Mouse (Mus musculus) forebrain, embryonic 10.5 days (tissue): Measurements from ENCODE around the gene Tbc1d22b. TPM values are rescaled to one million over a fixed set of nuclear protein-coding genes. Genes with fewer than 3 reads are reported as not detected.
A peak's percentile ranks its signal among the peaks of the same experiment; 100 is the strongest.

Source experiments
- DNase-seq: peaks from one replicate; pipeline ENCODE4 v3.0.0-alpha.2; 2017; ENCODE audit warnings: low spot score; ENCODE audit errors: extremely low spot score
- H3K27ac ChIP-seq: fragments of 300-500 bp; sonication (generic); 2 replicates; pipeline ENCODE4 v1.5.1; 2016; ENCODE audit warnings: mild to moderate bottlenecking
- H3K27me3 ChIP-seq: fragments of 300-500 bp; sonication (generic); 2 replicates; pipeline ENCODE4 v1.6.1; 2016; ENCODE audit warnings: mild to moderate bottlenecking; ENCODE audit not compliant: poor library complexity, severe bottlenecking
- H3K36me3 ChIP-seq: fragments of 300-500 bp; sonication (generic); replicated peaks from 2 replicates; pipeline ENCODE4 v1.6.1; 2016; ENCODE audit warnings: mild to moderate bottlenecking, moderate library complexity
- H3K4me1 ChIP-seq: fragments of 300-500 bp; sonication (generic); 2 replicates; pipeline ENCODE4 v1.6.1; 2016
- H3K4me3 ChIP-seq: fragments of 300-500 bp; sonication (generic); 2 replicates; pipeline ENCODE4 v1.5.1; 2016; ENCODE audit warnings: mild to moderate bottlenecking, moderate library complexity
- H3K9me3 ChIP-seq: fragments of 300-500 bp; sonication (generic); 2 replicates; pipeline ENCODE4 v1.6.1; 2016; ENCODE audit warnings: mild to moderate bottlenecking, moderate library complexity
- WGBS: fragments of 180-500 bp; shearing (Covaris S2); methylation state at CpG from one replicate; pipeline ENCODE4 v1.1.7; 2016; 5-methylcytosine and 5-hydroxymethylcytosine counted together
- polyA plus RNA-seq: library from polyadenylated mRNA; unstranded; fragments of >200 nt; fragmentation: Nextera tagmentation; extraction: Ambion mirVana; gene quantifications from 2 replicates; pipeline ENCODE4 v1.2.1, GENCODE M21; 2016

Gene Tbc1d22b
- polyA plus RNA-seq, 1 experiment from 2014 or later, result 18.3 TPM

GRCm38 (mm10) chr17:29548494-29548893 lies 1.1 kb upstream of the Tbc1d22b start:
- Histone ChIP-seq H3K27ac (no peak overlapping the region), H3K4me3 (no peak overlapping the region), H3K36me3 (no peaks in the 10 kb centered on the region), H3K27me3 (no peaks in the 10 kb centered on the region), H3K4me1 (peaks cover 25% of the 10 kb centered on the region), H3K9me3 (no peaks in the 10 kb centered on the region)
- DNase-seq, result no peak
- WGBS, result 72% methylated on average over 3 of the region's 3 CpGs

GRCm38 (mm10) chr17:29548994-29549393 lies 591 bp upstream of the Tbc1d22b start:
- Histone ChIP-seq H3K4me3 (peak overlapping the region; percentile 99; the same call in 1 of the 2 replicates), H3K4me1 (peaks cover 25% of the 10 kb centered on the region), H3K27me3 (no peaks in the 10 kb centered on the region), H3K9me3 (no peaks in the 10 kb centered on the region), H3K27ac (peak overlapping the region; percentile 95; the same call in 1 of the 2 replicates), H3K36me3 (no peaks in the 10 kb centered on the region)
- no peak for DNase-seq
- WGBS, result 57% methylated on average over 8 of the region's 8 CpGs

GRCm38 (mm10) chr17:29551019-29551418 lies 1.4 kb downstream of the Tbc1d22b start:
- H3K27ac ChIP-seq, result no peak overlapping the region
- H3K27me3 ChIP-seq, result no peaks in the 10 kb centered on the region
- no peak for DNase-seq
- peaks cover 25% of the 10 kb centered on the region for H3K4me1 ChIP-seq
- WGBS, result 65% methylated on average over 6 of the region's 6 CpGs
- no peaks in the 10 kb centered on the region for H3K9me3 ChIP-seq
- H3K36me3 ChIP-seq, result peaks cover 3% of the 10 kb centered on the region
- peak overlapping the region; percentile 99 for H3K4me3 ChIP-seq

DNA sequence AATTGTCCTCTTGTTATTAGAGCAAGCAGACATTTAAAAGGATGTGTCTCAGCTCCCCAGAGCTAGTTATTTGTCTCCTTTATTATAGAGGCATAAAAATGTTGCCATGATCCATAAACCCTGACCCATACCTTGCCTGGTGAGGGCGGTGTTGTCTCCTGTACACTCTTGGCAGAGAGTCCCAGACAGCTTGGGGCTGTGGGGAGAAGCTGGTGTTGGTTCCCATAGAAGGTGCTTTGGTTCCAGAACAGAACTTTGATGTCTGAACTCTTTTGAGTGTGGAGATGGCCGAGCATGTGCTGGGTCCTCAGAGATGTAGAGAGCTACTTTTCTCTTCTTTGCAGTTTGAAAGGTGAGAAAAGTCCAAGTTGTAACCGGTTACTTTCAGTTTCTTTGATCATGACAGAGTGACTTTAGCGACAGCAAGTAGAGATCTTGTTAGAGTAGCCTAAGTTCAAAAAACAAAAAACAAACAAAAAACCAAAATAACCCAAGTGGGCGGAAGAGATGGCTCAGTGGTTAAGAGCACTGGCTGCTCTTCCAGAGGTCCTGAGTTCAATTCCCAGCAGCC lies 2.7 kb downstream of the Tbc1d22b start, which contains the start of gene Tmem217:
Gene Tmem217, minus strand, starts transcription at position 224 of the 571 bp plus-strand sequence.
- H3K27ac ChIP-seq, result no peak within 1 kb of the TSS
- DNase-seq, result no peak
- H3K4me3 ChIP-seq, result no peak within 1 kb of the TSS
- peaks cover 25% of the 10 kb centered on the region for H3K4me1 ChIP-seq
- H3K36me3 ChIP-seq, result peaks cover 11% of the 10 kb centered on the region
- no peaks in the 10 kb centered on the region for H3K9me3 ChIP-seq
- H3K27me3 ChIP-seq, result no peaks in the 10 kb centered on the region
- WGBS, result 93% methylated on average over 5 of the region's 5 CpGs

GRCm38 (mm10) chr17:29554176-29554575 lies 4.6 kb downstream of the Tbc1d22b start:
- peaks cover 17% of the 10 kb centered on the region for H3K36me3 ChIP-seq
- no peak overlapping the region for H3K27ac ChIP-seq
- DNase-seq, result no peak
- no peak overlapping the region for H3K4me3 ChIP-seq
- H3K4me1 ChIP-seq, result peaks cover 23% of the 10 kb centered on the region
- no peaks in the 10 kb centered on the region for H3K9me3 ChIP-seq
- no peaks in the 10 kb centered on the region for H3K27me3 ChIP-seq

DNA sequence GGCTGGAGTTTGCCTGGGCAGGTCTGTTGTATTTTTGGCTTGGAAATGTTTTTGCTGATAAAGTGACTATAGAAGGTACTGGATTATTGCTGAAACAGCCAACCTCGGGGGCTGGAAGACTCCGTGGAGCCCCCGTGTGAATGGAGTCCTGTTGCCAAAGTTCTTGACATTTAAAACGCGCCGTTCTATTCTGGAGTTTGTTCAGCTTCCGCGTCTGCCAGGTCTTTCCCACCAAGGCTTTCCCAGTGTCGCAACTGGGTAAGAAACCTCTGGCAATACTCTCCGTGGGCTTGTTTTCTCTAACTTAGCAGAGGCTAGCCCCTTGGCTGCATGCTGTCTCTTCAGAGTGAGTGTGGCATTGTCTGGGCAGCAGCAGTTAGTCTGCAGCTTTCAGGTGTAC lies 6.9 kb downstream of the Tbc1d22b start:
- peaks cover 2% of the 10 kb centered on the region; the same call in 1 of the 2 replicates for H3K4me1 ChIP-seq
- 97% methylated on average over 10 of the region's 10 CpGs for WGBS

GRCm38 (mm10) chr17:29556893-29557292 lies 7.3 kb downstream of the Tbc1d22b start:
- H3K9me3 ChIP-seq, result peaks cover 6% of the 10 kb centered on the region; the same call in 1 of the 2 replicates
- H3K27ac ChIP-seq, result no peak overlapping the region
- DNase-seq, result no peak
- no peak overlapping the region for H3K4me3 ChIP-seq
- peaks cover 28% of the 10 kb centered on the region for H3K36me3 ChIP-seq
- H3K27me3 ChIP-seq, result no peaks in the 10 kb centered on the region
- H3K4me1 ChIP-seq, result no peaks in the 10 kb centered on the region
- 90% methylated on average over 7 of the region's 7 CpGs for WGBS

More for the DNA sequence above, 6.9 kb downstream of the Tbc1d22b start:
- DNase-seq, result no peak
- no peak overlapping the region for H3K4me3 ChIP-seq
- peaks cover 6% of the 10 kb centered on the region; the same call in 1 of the 2 replicates for H3K9me3 ChIP-seq
- H3K36me3 ChIP-seq, result peaks cover 28% of the 10 kb centered on the region
- no peaks in the 10 kb centered on the region for H3K27me3 ChIP-seq
- H3K27ac ChIP-seq, result no peak overlapping the region

DNA sequence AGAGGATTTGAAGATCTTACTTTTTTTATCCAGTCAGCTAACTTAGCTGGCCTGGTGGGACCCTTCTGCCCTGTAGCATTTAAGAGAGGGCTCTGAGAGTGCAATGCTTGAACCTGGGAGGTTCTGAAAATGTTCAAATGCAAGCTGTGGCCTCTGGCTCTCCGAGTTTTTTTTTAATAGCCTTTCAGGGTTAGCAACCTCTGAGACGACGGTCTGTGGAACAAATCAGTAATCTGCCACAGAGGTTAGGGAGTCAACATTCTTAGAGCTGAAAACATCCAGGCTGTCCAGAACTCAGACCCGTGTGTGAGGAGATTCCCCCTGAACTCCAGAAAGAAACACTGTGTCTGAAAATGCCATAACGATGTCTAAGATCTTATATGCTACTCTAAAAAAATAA lies 8.9 kb downstream of the Tbc1d22b start:
- WGBS, result 80% methylated on average over 5 of the region's 5 CpGs
- H3K27ac ChIP-seq, result no peak overlapping the region
- peaks cover 28% of the 10 kb centered on the region for H3K36me3 ChIP-seq
- no peak overlapping the region for H3K4me3 ChIP-seq
- no peaks in the 10 kb centered on the region for H3K4me1 ChIP-seq
- no peak for DNase-seq
- no peaks in the 10 kb centered on the region for H3K27me3 ChIP-seq
- H3K9me3 ChIP-seq, result peaks cover 6% of the 10 kb centered on the region; the same call in 1 of the 2 replicates

- no peak for DNase-seq
- H3K36me3 ChIP-seq, result peaks cover 55% of the 10 kb centered on the region
- H3K27ac ChIP-seq, result no peak overlapping the region
- WGBS, result 97% methylated on average over 5 of the region's 5 CpGs
- no peaks in the 10 kb centered on the region for H3K4me1 ChIP-seq
- H3K4me3 ChIP-seq, result no peak overlapping the region
- H3K27me3 ChIP-seq, result no peaks in the 10 kb centered on the region
- no peaks in the 10 kb centered on the region for H3K9me3 ChIP-seq
Observed at GRCm38 (mm10) chr17:29565521-29565920, 15.9 kb downstream of the Tbc1d22b start.

- no peak for DNase-seq
- Histone ChIP-seq H3K9me3 (no peaks in the 10 kb centered on the region), H3K27ac (no peak overlapping the region), H3K27me3 (no peaks in the 10 kb centered on the region), H3K36me3 (peaks cover 85% of the 10 kb centered on the region), H3K4me3 (no peak overlapping the region), H3K4me1 (no peaks in the 10 kb centered on the region)
- 93% methylated on average over 15 of the region's 15 CpGs for WGBS
Observed at GRCm38 (mm10) chr17:29568435-29568834, 18.9 kb downstream of the Tbc1d22b start.

DNA sequence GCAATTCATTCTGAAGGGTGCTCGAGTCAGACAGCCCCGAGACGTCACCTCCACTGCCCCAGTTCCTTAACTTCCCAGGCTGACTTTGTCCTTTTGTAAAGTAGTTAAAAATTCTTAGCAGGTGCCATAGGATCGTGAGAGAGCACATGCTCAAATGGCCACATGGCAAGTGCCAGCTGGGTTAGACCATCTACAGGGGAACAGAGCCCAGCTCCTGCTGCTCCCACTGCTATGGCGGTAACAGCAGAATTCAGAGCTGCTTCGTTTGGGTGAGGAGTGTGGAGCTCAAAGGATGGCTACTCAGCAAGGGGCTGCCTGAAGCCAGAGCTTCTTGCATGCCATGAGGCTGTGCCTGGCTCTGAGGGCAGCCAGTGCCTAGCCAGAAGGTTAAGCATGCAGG lies 20.2 kb downstream of the Tbc1d22b start:
- Histone ChIP-seq H3K27ac (no peak overlapping the region), H3K27me3 (no peaks in the 10 kb centered on the region), H3K4me1 (no peaks in the 10 kb centered on the region), H3K36me3 (peaks cover 91% of the 10 kb centered on the region), H3K4me3 (no peak overlapping the region), H3K9me3 (no peaks in the 10 kb centered on the region)
- 84% methylated on average over 6 of the region's 6 CpGs for WGBS
- DNase-seq, result no peak

DNA sequence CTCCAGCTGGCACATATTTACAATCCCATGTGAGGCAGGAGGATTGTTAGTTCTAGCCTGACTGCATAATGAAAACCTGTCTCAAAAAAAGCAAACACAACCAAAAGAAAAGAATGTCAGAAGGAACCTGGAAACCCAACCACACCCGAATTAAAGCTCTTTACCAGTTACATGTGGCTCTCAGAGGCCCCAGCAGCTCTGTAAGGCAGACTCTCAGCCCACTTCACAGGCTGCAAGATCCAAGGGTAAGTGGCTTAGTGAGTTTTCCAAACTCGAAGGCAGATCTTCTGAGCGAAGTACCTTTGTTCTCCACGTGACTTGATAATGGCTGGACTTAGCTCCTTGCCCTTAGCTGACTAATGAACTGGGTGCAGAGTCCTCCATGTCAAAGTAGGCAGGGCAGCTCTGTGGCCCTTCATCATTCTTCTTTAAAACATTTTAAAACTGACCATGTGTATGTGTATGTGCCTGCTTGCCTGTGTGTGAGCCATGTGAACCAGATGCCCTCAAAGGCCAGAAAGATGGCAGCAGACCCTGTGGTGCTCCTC lies 30.1 kb downstream of the Tbc1d22b start:
- Histone ChIP-seq H3K4me1 (peaks cover 7% of the 10 kb centered on the region; the same call in 1 of the 2 replicates), H3K4me3 (no peak overlapping the region), H3K9me3 (no peaks in the 10 kb centered on the region), H3K27me3 (no peaks in the 10 kb centered on the region), H3K27ac (no peak overlapping the region), H3K36me3 (peaks cover 92% of the 10 kb centered on the region)
- 86% methylated on average over 4 of the region's 4 CpGs for WGBS
- no peak for DNase-seq

- no peak overlapping the region for H3K4me3 ChIP-seq
- H3K27ac ChIP-seq, result no peak overlapping the region
- H3K36me3 ChIP-seq, result peaks cover 78% of the 10 kb centered on the region
- DNase-seq, result no peak
- H3K27me3 ChIP-seq, result no peaks in the 10 kb centered on the region
- WGBS, result 89% methylated on average over 5 of the region's 5 CpGs
- peaks cover 8% of the 10 kb centered on the region for H3K4me1 ChIP-seq
- H3K9me3 ChIP-seq, result no peaks in the 10 kb centered on the region
Observed at GRCm38 (mm10) chr17:29583569-29583968, 34.0 kb downstream of the Tbc1d22b start.
